Mouse (Mus musculus) frontal cortex, adult (tissue): ENCODE measurements around the gene Pon1.
"Not testable (repeated sequence)": the region's sequence is repeated elsewhere in the genome, so short reads cannot be mapped to it uniquely, and the experiment has no call there.

Experiments
- ATAC-seq: cut with Nextera tagmentation; 2 replicates; pipeline ENCODE4 v1.9.2; 2017; ENCODE audit warnings: mild to moderate bottlenecking, moderate library complexity, mixed read lengths; ENCODE audit not compliant: low TSS enrichment

Gene Pon1

GRCm38 (mm10) chr6:5193693-5194092 is at the start of gene Pon1:
Gene Pon1 (minus strand): TSS chr6:5193946.
- ATAC-seq, result no peak

GRCm38 (mm10) chr6:5238799-5239198 is 45.1 kb upstream of the Pon1 start:
- ATAC-seq, result no peak

GRCm38 (mm10) chr6:5237510-5237909 is 43.8 kb upstream of the Pon1 start:
- ATAC-seq, result no peak

- ATAC-seq, result no peak
These were observed 43.2 kb upstream of the Pon1 start for GRCm38 (mm10) chr6:5236843-5237371.

- ATAC-seq, result no peak
These were observed 40.8 kb upstream of the Pon1 start for GRCm38 (mm10) chr6:5234563-5234962.

- no peak for ATAC-seq
These were observed 40.1 kb upstream of the Pon1 start for GRCm38 (mm10) chr6:5233812-5234211.

- no peak for ATAC-seq
These were observed 38.3 kb upstream of the Pon1 start for GRCm38 (mm10) chr6:5232022-5232421.

GRCm38 (mm10) chr6:5230261-5230660 is 36.5 kb upstream of the Pon1 start:
- ATAC-seq, result no peak

GRCm38 (mm10) chr6:5223551-5223950 is 29.8 kb upstream of the Pon1 start:
- not testable (repeated sequence) for ATAC-seq

- no peak for ATAC-seq
These were observed 28.3 kb upstream of the Pon1 start for GRCm38 (mm10) chr6:5222080-5222479.

GRCm38 (mm10) chr6:5218190-5218589 is 24.4 kb upstream of the Pon1 start:
- no peak for ATAC-seq

- no peak for ATAC-seq
These were observed 14.1 kb upstream of the Pon1 start for GRCm38 (mm10) chr6:5207817-5208216.

GRCm38 (mm10) chr6:5199916-5200315 is 6.2 kb upstream of the Pon1 start:
- ATAC-seq, result no peak

GRCm38 (mm10) chr6:5199376-5199905 is 5.7 kb upstream of the Pon1 start:
- no peak for ATAC-seq

- ATAC-seq, result no peak
These were observed 4.8 kb upstream of the Pon1 start for GRCm38 (mm10) chr6:5198590-5198989.

- ATAC-seq, result no peak
These were observed 3.0 kb downstream of the Pon1 start for GRCm38 (mm10) chr6:5190761-5191160.

- no peak for ATAC-seq
These were observed 4.2 kb downstream of the Pon1 start for GRCm38 (mm10) chr6:5189507-5189906.

GRCm38 (mm10) chr6:5188938-5189337 is 4.8 kb downstream of the Pon1 start:
- no peak for ATAC-seq

- ATAC-seq, result no peak
These were observed 5.7 kb downstream of the Pon1 start for GRCm38 (mm10) chr6:5188036-5188435.

GRCm38 (mm10) chr6:5187586-5187985 is 6.2 kb downstream of the Pon1 start:
- no peak for ATAC-seq

GRCm38 (mm10) chr6:5186229-5186950 is 7.4 kb downstream of the Pon1 start:
- ATAC-seq, result no peak

- no peak for ATAC-seq
These were observed 13.1 kb downstream of the Pon1 start for GRCm38 (mm10) chr6:5180645-5181044.

- no peak for ATAC-seq
These were observed 14.6 kb downstream of the Pon1 start for GRCm38 (mm10) chr6:5179189-5179588.
